Mouse (Mus musculus) ovary, adult 2 months (tissue): ENCODE results near the gene Pih1d3. TPM values are rescaled to one million over a fixed set of nuclear protein-coding genes. Genes with fewer than 3 reads are reported as not detected.

ENCODE experiments used
- polyA plus RNA-seq: library from polyadenylated mRNA; depleted of rRNA; stranded (reverse); fragments of >200 nt; gene quantifications from 2 replicates; pipeline ENCODE4 v1.2.3, GENCODE M21; 2012; rRNA removed

Gene Pih1d3
- polyA plus RNA-seq: not detected in 2 replicates

DNA sequence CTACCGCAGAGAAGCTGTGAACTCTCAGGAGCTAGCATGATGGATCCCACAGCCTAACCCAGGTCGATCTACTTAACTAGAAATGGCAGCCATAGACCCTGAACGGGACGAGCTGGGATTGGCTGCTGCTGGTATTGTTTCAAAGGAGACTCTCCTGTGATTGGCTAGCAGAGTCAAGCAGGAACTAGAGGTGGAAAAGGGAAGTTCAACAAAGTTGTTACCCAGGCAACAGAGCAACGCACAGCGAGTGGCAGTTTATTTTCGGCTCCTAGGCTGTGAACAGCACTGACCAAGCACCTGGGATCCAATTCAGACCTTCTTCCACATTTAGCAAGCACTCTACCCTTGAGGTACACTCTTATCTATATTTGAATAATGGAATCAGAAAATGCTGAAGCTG, at the start of gene Pih1d3, which contains the start of gene 4931428L18Rik:
TSS of gene Pih1d3 (plus strand) at position 275 of the 400 bp plus-strand sequence.
TSS of gene 4931428L18Rik (minus strand) at position 121 of the 400 bp plus-strand sequence.

DNA sequence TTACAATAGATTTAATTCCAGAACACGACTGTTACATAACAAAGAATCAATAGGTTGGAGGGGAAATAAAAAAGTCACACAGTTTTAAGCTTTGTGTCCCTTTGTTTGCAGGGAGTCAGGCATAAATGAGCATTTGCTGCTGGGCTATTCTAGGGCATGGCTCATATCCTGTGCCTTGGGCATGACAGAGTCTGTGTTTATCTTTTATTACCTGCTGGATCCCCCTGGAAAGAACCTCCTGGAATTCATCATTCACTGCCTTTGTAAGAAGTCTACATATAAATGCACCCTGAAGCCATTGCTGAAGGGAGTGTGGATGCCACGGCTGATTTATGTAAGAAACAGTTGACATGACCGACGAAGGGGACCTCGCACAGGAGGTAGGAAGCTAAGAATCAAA, 46.5 kb upstream of the Pih1d3 start, which contains the start of gene Lgsn:
TSS of gene Lgsn (plus strand) at position 301 of the 400 bp plus-strand sequence.

Other genes with a start within 250 kb of the Pih1d3 start
- not detected in 2 replicates for gene AC153137.1, start 244.9 kb upstream of the Pih1d3 start, polyA plus RNA-seq
- gene Lgsn, start 46.4 kb upstream of the Pih1d3 start, polyA plus RNA-seq: not detected in 2 replicates
- 5.8 and 7.8 TPM in 2 replicates for gene 4931428L18Rik, start 154 bp upstream of the Pih1d3 start, polyA plus RNA-seq